Mouse (Mus musculus): ENCODE results near the gene Srsy.
"Not testable (repeated sequence)": the region's sequence is repeated elsewhere in the genome, so short reads cannot be mapped to it uniquely, and the experiment has no call there.

Gene Srsy

GRCm38 (mm10) chrY:17937230-17937629 lies at the start of gene Srsy:
TSS of gene Srsy (minus strand) at chrY:17937330.
- not testable (repeated sequence) for DNase-seq

Measured in lung, postnatal 10 days (tissue).